Mouse (Mus musculus) myocyte (in vitro differentiated cells): ENCODE measurements around the gene Gm10972. TPM values are rescaled to one million over a fixed set of nuclear protein-coding genes. Genes with fewer than 3 reads are reported as not detected.
"Not testable (repeated sequence)": the region's sequence is repeated elsewhere in the genome, so short reads cannot be mapped to it uniquely, and the experiment has no call there.

Source experiments
- H3K27me3 ChIP-seq: one replicate; pipeline ENCODE4 v1.6.1; 2011; ENCODE audit not compliant: control insufficient read depth, insufficient read depth, insufficient read length
- H3K36me3 ChIP-seq: one replicate; pipeline ENCODE4 v1.6.1; 2011; ENCODE audit not compliant: control insufficient read depth, insufficient read depth
- H3K4me2 ChIP-seq: one replicate; pipeline ENCODE4 v1.6.1; 2011; ENCODE audit warnings: low read depth, control low read depth
- H3K4me3 ChIP-seq: one replicate; pipeline ENCODE4 v1.5.1; 2011; ENCODE audit warnings: mild to moderate bottlenecking, control low read depth, moderate library complexity
- H3K79me2 ChIP-seq: one replicate; pipeline ENCODE4 v1.6.1; 2011; ENCODE audit not compliant: control insufficient read depth, insufficient read depth
- H3ac ChIP-seq: one replicate; pipeline ENCODE4 v1.6.1; 2011; ENCODE audit not compliant: control insufficient read depth, insufficient read length
- E2F4 ChIP-seq: IDR thresholded peaks from one replicate; pipeline ENCODE4 v1.6.1; 2011; ENCODE audit warnings: mild to moderate bottlenecking, control low read depth, moderate library complexity; ENCODE audit not compliant: insufficient read depth
- MYOD1 ChIP-seq, 3 experiments: IDR thresholded peaks; one replicate each; pipeline ENCODE4 v1.6.1; 2011; ENCODE audit warnings: control low read depth in 2 of 3, low read depth in 2 of 3, mild to moderate bottlenecking in 2 of 3, moderate library complexity in 1 of 3; ENCODE audit not compliant: insufficient read length in 2 of 3, control insufficient read depth in 1 of 3
- MYOG ChIP-seq, 3 experiments: IDR thresholded peaks; one replicate each; pipeline ENCODE4 v1.6.1; 2011; ENCODE audit warnings: control low read depth in 2 of 3, low read depth in 2 of 3, mild to moderate bottlenecking in 2 of 3; ENCODE audit not compliant: insufficient read length in 2 of 3, control insufficient read depth in 1 of 3, insufficient read depth in 1 of 3
- POLR2A ChIP-seq: IDR thresholded peaks from one replicate; pipeline ENCODE4 v1.6.1; 2011; ENCODE audit warnings: low read depth, mild to moderate bottlenecking, control low read depth, moderate library complexity; ENCODE audit not compliant: insufficient read length
- TCF12 ChIP-seq: IDR thresholded peaks from one replicate; pipeline ENCODE4 v1.6.1; 2011; ENCODE audit warnings: mild to moderate bottlenecking, control low read depth; ENCODE audit not compliant: poor library complexity, insufficient read depth, severe bottlenecking
- USF1 ChIP-seq: IDR thresholded peaks from one replicate; pipeline ENCODE4 v1.6.1; 2011; ENCODE audit warnings: low read depth, mild to moderate bottlenecking, control low read depth, moderate library complexity
- polyA plus RNA-seq: library from polyadenylated mRNA; unstranded; fragments of >200 nt; fragmentation: generic; extraction: Trizol; gene quantifications from one replicate; pipeline ENCODE4 v1.2.1, GENCODE M21; 2012; ENCODE audit warnings: missing spikeins

Gm10972 gene
- polyA plus RNA-seq, 1 experiment = not detected

- TF ChIP-seq E2F4 (no peak), POLR2A (no peak), TCF12 (no peak), USF1 (peak; percentile 61)
- Histone ChIP-seq H3ac (no peak overlapping the region), H3K27me3 (no peaks in the 10 kb centered on the region), H3K79me2 (no peaks in the 10 kb centered on the region), H3K36me3 (no peaks in the 10 kb centered on the region), H3K4me3 (no peak overlapping the region), H3K4me2 (peak overlapping the region; percentile 69)
Measured at GRCm38 (mm10) chr3:94648755-94649590, 6.1 kb downstream of the Gm10972 start.

DNA sequence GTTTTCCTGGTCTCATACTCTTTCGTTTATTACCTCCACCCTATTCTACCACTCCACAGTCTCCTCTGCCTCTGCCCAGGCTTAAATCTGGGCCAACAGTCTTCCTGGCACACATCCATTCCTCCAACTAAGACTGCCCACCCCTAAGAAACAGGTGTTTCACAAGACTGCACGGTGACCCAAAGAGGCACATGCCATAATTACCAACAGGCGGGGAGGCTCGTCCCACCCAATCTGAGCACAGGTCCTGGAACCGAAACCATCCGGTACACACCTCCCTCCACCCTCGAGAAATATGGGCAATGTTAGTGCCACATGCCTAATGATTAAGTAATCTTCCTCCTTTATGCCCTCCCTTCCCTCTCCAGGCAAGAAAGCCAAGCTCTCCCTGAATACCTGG, 7.5 kb downstream of the Gm10972 start:
- Histone ChIP-seq H3K4me2 (no peak overlapping the region), H3K36me3 (no peaks in the 10 kb centered on the region), H3ac (no peak overlapping the region), H3K79me2 (no peaks in the 10 kb centered on the region), H3K4me3 (no peak overlapping the region), H3K27me3 (no peaks in the 10 kb centered on the region)
- TF ChIP-seq MYOD1 (IDR thresholded peaks at IDR 0.05; ENCODE audit: control insufficient read depth in 1 of 3, insufficient read length in 2 of 3, low read depth in 2 of 3) = peak in 2 of 3 experiments; percentile 7 to 50
- no peak for TF ChIP-seq POLR2A
- TF ChIP-seq MYOG (IDR thresholded peaks at IDR 0.05; ENCODE audit: control insufficient read depth in 1 of 3, insufficient read depth in 1 of 3, insufficient read length in 2 of 3, low read depth in 2 of 3) = peak in 1 of 3 experiments; percentile 44

- H3K79me2 ChIP-seq, H3K36me3 ChIP-seq, H3K4me3 ChIP-seq, H3K4me2 ChIP-seq, H3ac ChIP-seq, H3K27me3 ChIP-seq: not testable (repeated sequence)
Measured at GRCm38 (mm10) chr3:94653967-94654366, 11.1 kb downstream of the Gm10972 start.

DNA sequence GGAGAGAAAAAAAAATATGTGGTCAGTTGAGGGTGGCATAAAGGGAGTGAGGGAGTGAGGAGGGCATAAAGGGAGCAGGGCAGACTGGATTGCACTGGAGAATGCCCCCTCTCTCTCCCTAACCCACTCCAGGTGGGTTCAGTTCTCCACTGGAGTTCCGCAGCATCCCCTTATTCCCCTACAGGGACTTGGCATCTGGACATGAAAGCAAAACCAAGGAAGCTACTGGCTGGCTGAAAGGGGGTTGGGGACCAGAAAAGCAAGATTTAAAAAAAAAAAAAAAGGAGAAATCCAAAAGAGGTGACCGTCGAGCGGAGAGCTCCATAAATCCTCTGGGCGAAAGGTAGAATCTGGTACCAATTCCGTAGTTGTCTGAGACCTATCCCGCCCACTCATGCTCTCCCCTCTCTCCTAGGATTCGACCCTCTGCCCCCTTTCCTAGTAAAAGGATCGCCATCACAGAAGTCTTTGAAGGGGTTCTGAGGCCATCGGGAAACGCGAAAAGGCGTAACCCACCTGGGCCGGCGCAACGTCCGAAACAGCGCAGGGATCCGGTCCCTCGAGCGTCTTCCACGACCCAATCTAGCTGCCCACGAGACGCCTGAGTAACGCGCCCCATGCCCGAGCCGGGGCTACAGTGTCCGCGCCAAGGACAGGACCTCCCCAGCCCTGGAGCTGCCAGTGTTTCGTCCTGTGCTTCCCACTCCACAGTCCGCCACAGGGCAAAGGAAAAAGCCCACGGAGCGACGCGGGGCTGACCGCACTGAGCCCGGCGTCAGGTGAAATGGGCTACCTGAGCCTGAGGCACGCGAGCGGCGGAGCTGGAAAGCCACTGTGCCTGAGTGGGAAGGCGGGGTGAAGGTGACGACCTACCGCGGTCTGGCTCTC, 15.2 kb downstream of the Gm10972 start:
- H3K4me2 ChIP-seq = peak overlapping the region; percentile 56
- not testable (repeated sequence) for H3ac ChIP-seq, H3K4me3 ChIP-seq

DNA sequence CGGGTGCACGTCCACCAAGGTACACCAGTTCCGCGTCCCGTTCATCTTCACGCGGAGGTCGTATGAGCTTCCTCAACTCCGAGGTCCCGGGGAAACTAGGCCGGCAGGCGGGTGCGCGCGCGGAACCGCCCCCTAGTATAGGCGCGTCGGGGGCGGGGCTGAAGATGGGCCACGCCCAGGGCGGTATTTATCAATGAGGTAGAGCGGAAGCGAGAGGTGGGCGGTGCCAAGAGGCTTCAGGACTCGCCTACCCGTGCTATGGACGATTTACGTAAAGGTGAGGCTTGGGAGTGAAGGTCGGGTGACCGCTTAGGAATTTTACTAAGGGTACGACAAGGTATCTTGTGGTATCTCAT, 15.8 kb downstream of the Gm10972 start, which contains the start of gene Tuft1:
Gene Tuft1 (minus strand): TSS at position 133 of the 356 bp plus-strand sequence.
- not testable (repeated sequence) for H3K27me3 ChIP-seq, H3K36me3 ChIP-seq, H3ac ChIP-seq, H3K4me3 ChIP-seq, H3K79me2 ChIP-seq
- peak within 1 kb of the TSS; percentile 56 for H3K4me2 ChIP-seq

More for the DNA sequence above, 15.2 kb downstream of the Gm10972 start:
- not testable (repeated sequence) for H3K36me3 ChIP-seq, H3K79me2 ChIP-seq, H3K27me3 ChIP-seq

- not testable (repeated sequence) for H3K27me3 ChIP-seq, H3K36me3 ChIP-seq, H3ac ChIP-seq, H3K4me3 ChIP-seq, H3K79me2 ChIP-seq
- peak overlapping the region; percentile 24 for H3K4me2 ChIP-seq
Measured at GRCm38 (mm10) chr3:94659142-94659748, 16.3 kb downstream of the Gm10972 start.

- not testable (repeated sequence) for H3K79me2 ChIP-seq, H3K27me3 ChIP-seq, H3K4me2 ChIP-seq, H3K36me3 ChIP-seq, H3ac ChIP-seq, H3K4me3 ChIP-seq
Measured at GRCm38 (mm10) chr3:94660841-94661240, 17.9 kb downstream of the Gm10972 start.

DNA sequence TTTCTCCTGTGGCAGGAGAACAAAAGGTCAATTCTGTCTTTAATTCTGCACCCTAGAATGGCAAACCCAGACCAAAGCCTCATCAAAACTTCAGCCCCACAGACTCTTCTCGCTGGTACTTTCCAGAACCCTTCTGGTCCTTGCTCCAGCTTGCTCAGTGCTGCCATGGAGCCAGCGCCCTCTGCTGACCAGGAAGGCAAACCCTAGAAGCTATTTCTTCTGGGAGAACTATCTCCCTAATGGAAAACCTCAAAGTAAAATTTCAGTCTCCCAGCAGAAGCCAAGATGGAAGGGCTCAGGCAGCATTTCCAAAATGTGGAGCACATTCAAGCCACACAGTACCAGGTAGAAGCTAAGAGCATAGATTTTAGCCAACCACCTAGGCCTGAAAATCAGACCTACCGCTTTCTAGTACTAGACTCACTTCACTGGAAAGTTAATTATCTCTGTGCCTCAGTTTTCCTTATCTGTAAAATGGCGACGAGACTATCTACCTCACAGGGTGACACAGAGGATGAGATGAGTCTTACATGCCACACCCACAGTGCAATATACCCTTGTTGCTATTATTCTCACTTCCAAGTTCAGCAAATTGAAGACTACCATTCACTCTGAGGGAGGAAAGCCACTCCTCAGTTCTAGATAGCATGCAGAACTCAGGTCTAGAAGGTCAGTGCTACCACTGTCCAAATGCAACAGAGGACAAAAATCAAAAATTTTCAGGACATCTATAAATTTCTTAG, 22.3 kb downstream of the Gm10972 start:
- H3K79me2 ChIP-seq = not testable (repeated sequence)

DNA sequence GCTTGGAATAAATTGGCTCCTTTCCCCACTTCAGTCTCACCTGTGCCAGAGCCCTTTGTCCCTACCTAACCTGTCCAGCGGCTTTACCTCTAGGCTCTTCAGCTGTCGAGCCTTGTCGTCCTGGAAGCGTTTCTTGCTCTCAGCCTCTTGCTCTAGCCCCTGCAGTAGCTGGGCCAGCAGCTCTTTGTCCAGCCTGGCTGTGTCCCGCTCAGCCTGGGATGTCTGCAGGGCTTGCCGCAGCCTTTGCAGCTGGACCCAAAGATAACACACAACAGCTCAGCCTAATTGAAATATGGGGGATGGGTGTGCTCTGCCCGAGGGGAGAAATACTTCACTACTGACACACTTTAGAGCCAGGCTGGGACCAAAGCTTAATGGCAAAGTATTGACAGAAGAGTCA, 23.0 kb downstream of the Gm10972 start:
- not testable (repeated sequence) for H3K4me2 ChIP-seq, H3K27me3 ChIP-seq, H3K4me3 ChIP-seq, H3K36me3 ChIP-seq, H3ac ChIP-seq, H3K79me2 ChIP-seq

More for the DNA sequence above, 22.3 kb downstream of the Gm10972 start:
- not testable (repeated sequence) for H3ac ChIP-seq, H3K4me3 ChIP-seq, H3K4me2 ChIP-seq, H3K27me3 ChIP-seq, H3K36me3 ChIP-seq

DNA sequence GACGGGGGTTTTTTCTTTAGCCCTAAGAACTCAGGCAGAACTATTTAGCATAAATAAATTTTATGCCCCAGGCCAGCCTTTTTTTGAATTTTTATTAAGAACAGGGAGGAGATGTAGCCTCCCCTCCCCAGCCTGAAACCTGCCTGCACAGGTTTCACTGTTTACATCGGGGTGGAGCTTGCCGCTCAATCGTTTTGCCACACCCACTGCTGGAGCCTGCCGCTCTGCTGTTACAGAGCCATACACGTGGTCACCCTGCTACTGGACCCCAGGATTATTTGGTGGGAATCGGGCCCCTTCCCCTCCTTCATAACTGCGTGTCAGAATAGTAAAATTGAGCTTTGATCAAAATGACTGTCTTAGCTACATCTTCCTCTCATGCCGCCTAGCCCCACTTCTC, 32.2 kb downstream of the Gm10972 start:
- not testable (repeated sequence) for H3K79me2 ChIP-seq, H3ac ChIP-seq, H3K27me3 ChIP-seq, H3K4me2 ChIP-seq, H3K4me3 ChIP-seq, H3K36me3 ChIP-seq
